Mouse (Mus musculus) myocyte (in vitro differentiated cells): Measurements from ENCODE around the gene Uts2b. TPM values are rescaled to one million over a fixed set of nuclear protein-coding genes. Genes with fewer than 3 reads are reported as not detected.

Experiments
- H3K27me3 ChIP-seq: one replicate; pipeline ENCODE4 v1.6.1; 2011; ENCODE audit not compliant: control insufficient read depth, insufficient read depth, insufficient read length
- H3K36me3 ChIP-seq: one replicate; pipeline ENCODE4 v1.6.1; 2011; ENCODE audit not compliant: control insufficient read depth, insufficient read depth
- H3K4me2 ChIP-seq: one replicate; pipeline ENCODE4 v1.6.1; 2011; ENCODE audit warnings: low read depth, control low read depth
- H3K4me3 ChIP-seq: one replicate; pipeline ENCODE4 v1.5.1; 2011; ENCODE audit warnings: mild to moderate bottlenecking, control low read depth, moderate library complexity
- H3K79me2 ChIP-seq: one replicate; pipeline ENCODE4 v1.6.1; 2011; ENCODE audit not compliant: control insufficient read depth, insufficient read depth
- H3ac ChIP-seq: one replicate; pipeline ENCODE4 v1.6.1; 2011; ENCODE audit not compliant: control insufficient read depth, insufficient read length
- CEBPB ChIP-seq: IDR thresholded peaks from 2 replicates; pipeline ENCODE4 v1.6.1; 2011; ENCODE audit warnings: mild to moderate bottlenecking, moderate library complexity; ENCODE audit not compliant: poor library complexity, insufficient read depth, severe bottlenecking
- E2F4 ChIP-seq: IDR thresholded peaks from one replicate; pipeline ENCODE4 v1.6.1; 2011; ENCODE audit warnings: mild to moderate bottlenecking, control low read depth, moderate library complexity; ENCODE audit not compliant: insufficient read depth
- MAX ChIP-seq: IDR thresholded peaks from one replicate; pipeline ENCODE4 v1.6.1; 2011; ENCODE audit warnings: low read depth, mild to moderate bottlenecking, control low read depth
- MYOD1 ChIP-seq, 3 experiments: IDR thresholded peaks; one replicate each; pipeline ENCODE4 v1.6.1; 2011; ENCODE audit warnings: control low read depth in 2 of 3, low read depth in 2 of 3, mild to moderate bottlenecking in 2 of 3, moderate library complexity in 1 of 3; ENCODE audit not compliant: insufficient read length in 2 of 3, control insufficient read depth in 1 of 3
- MYOG ChIP-seq, 3 experiments: IDR thresholded peaks; one replicate each; pipeline ENCODE4 v1.6.1; 2011; ENCODE audit warnings: control low read depth in 2 of 3, low read depth in 2 of 3, mild to moderate bottlenecking in 2 of 3; ENCODE audit not compliant: insufficient read length in 2 of 3, control insufficient read depth in 1 of 3, insufficient read depth in 1 of 3
- POLR2A ChIP-seq: IDR thresholded peaks from one replicate; pipeline ENCODE4 v1.6.1; 2011; ENCODE audit warnings: low read depth, mild to moderate bottlenecking, control low read depth, moderate library complexity; ENCODE audit not compliant: insufficient read length
- POLR2AphosphoS2 ChIP-seq: IDR thresholded peaks from one replicate; pipeline ENCODE4 v1.6.1; 2011; ENCODE audit warnings: low read depth, control low read depth; ENCODE audit not compliant: insufficient read length
- REST ChIP-seq: IDR thresholded peaks from one replicate; pipeline ENCODE4 v1.6.1; 2011; ENCODE audit warnings: mild to moderate bottlenecking, control low read depth, moderate library complexity; ENCODE audit not compliant: insufficient read depth, insufficient read length
- SRF ChIP-seq: IDR thresholded peaks from one replicate; pipeline ENCODE4 v1.6.1; 2011; ENCODE audit warnings: low read depth; ENCODE audit not compliant: control insufficient read depth, insufficient read length
- TCF12 ChIP-seq: IDR thresholded peaks from one replicate; pipeline ENCODE4 v1.6.1; 2011; ENCODE audit warnings: mild to moderate bottlenecking, control low read depth; ENCODE audit not compliant: poor library complexity, insufficient read depth, severe bottlenecking
- TCF3 ChIP-seq: IDR thresholded peaks from one replicate; pipeline ENCODE4 v1.6.1; 2011; ENCODE audit warnings: low read depth, control low read depth; ENCODE audit not compliant: insufficient read length
- USF1 ChIP-seq: IDR thresholded peaks from one replicate; pipeline ENCODE4 v1.6.1; 2011; ENCODE audit warnings: low read depth, mild to moderate bottlenecking, control low read depth, moderate library complexity
- polyA plus RNA-seq: library from polyadenylated mRNA; unstranded; fragments of >200 nt; fragmentation: generic; extraction: Trizol; gene quantifications from one replicate; pipeline ENCODE4 v1.2.1, GENCODE M21; 2012; ENCODE audit warnings: missing spikeins

The Uts2b gene
- polyA plus RNA-seq, 1 experiment = not detected

DNA sequence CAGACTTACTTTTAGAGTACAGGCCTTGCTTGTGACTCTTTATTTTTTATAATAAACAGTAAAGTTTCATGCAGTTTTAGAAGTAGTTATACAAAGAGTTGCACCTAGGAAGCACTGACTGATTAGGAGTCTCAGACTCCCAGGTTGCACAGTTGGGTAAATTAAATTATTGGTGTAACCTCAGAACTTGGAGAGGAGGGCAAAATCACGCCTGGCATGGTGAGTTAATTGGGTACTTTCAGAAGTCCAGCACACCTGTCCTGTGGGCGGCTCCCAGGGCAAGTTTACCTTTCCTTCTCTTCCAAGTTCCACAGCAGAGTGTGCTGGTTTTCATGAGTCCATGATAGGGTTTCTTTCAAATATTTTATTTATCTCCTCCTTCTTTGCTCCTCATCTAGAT, 21.8 kb upstream of the Uts2b start:
- Histone ChIP-seq H3K36me3 (no peaks in the 10 kb centered on the region), H3K4me3 (no peak overlapping the region), H3K4me2 (no peak overlapping the region), H3K27me3 (no peaks in the 10 kb centered on the region), H3ac (no peak overlapping the region), H3K79me2 (peaks cover 66% of the 10 kb centered on the region)
- no peak for TF ChIP-seq SRF
- no peak for TF ChIP-seq REST
- TF ChIP-seq MAX = no peak
- no peak for TF ChIP-seq POLR2A
- no peak for TF ChIP-seq CEBPB
- no peak for TF ChIP-seq TCF12
- TF ChIP-seq E2F4 = no peak
- no peak for TF ChIP-seq USF1
- TF ChIP-seq MYOD1 (IDR thresholded peaks at IDR 0.05; ENCODE audit: control insufficient read depth in 1 of 3, insufficient read length in 2 of 3, low read depth in 2 of 3) = no peak
- TF ChIP-seq TCF3 = no peak
- no peak for TF ChIP-seq POLR2AphosphoS2
- TF ChIP-seq MYOG (IDR thresholded peaks at IDR 0.05; ENCODE audit: control insufficient read depth in 1 of 3, insufficient read depth in 1 of 3, insufficient read length in 2 of 3, low read depth in 2 of 3) = no peak

DNA sequence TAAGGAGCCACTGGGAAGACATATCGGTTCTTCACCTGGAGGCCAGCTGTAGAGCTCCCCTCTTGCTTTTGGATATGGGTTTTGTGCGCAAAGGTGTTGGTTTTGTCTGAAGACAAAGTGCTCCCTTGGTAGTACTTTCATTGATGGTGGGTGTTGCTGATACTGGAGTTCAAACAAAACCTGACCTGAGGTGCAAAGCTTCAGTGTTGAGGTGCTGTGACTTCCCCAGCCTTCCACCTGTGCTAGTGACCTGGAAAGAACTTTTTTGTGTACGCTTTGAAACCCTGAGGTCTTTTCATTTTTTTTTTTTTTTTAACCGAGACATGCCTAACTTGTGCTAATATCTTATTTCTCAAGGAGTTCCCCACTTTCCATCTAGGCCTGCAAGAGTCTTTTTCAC, 20.3 kb upstream of the Uts2b start:
- peaks cover 55% of the 10 kb centered on the region for H3K79me2 ChIP-seq
- no peak for TF ChIP-seq POLR2A
- TF ChIP-seq MYOG (IDR thresholded peaks at IDR 0.05; ENCODE audit: control insufficient read depth in 1 of 3, insufficient read depth in 1 of 3, insufficient read length in 2 of 3, low read depth in 2 of 3) = no peak
- H3K36me3 ChIP-seq = no peaks in the 10 kb centered on the region
- H3K27me3 ChIP-seq = no peaks in the 10 kb centered on the region
- no peak overlapping the region for H3ac ChIP-seq
- H3K4me2 ChIP-seq = peak overlapping the region; percentile 71
- H3K4me3 ChIP-seq = peak overlapping the region; percentile 63

DNA sequence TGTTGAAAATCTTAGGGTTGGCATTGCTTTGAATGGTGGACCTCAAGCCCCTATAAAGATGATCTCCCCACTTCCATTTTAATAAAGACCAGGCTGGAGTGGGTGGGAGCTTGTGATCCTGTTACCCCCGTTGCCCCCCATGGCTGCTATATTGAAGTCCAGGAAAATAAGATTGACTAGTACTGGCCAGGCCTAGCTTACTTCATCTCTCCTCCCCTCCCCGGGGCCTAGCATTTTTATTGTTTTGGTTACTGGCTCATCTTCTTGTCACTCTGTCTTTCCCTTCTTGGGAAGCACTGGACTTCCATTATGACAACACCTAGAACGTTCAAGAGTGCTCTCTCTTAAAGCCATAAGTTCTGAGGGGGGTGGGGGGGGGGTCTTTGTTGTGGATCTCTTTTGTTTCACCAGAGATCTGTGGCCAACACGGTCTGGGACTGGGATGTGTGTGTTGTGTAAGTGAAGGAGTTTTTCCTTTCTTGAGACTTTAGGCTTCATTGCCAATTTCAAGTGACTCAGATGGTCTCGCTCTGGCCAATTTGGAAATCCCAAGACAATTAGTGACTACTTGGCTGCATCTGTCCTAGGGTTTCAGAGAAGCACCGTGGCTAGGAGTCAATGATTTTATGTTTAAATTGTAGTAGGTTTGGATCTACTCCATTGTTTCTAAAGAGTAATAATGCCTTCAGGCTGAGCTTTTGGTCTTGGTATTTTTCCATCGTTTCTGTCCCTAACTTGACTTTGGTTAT, 19.7 kb upstream of the Uts2b start:
- no peak for TF ChIP-seq POLR2AphosphoS2
- H3ac ChIP-seq = peak overlapping the region; percentile 97

DNA sequence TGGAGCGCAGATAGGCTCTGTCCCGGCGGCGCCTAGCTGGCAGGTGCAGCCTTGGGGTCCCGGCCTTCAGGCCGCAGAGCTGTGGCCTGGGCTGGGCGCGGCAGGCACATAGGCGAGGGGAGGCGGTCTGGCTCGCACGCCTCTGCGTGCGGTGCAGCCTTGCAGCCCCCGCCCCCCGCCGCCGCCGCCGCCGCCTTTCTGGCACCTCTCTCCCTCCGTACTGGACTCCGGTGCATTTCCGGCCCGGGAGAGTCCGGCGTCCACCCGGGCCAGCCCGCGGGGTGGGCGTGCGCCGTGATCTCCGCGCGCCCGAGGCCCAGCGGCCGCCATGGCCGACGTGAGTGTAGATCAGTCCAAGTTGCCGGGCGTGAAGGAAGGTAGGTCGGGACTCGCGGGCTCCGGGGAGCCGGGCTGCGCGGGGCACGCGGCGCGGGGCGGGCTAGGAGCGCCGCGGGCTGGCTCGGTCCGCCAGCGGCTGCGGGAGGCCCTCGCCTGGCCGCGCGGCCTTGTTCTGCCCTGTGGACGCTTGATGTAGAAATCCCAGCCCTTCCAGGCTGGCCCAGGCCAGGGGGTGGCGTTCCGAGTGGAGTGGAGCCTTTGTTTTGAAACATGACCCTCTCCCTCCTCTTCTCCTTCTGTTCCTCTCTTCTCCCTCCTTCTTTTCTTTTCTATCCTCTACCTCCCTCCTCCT, 18.9 kb upstream of the Uts2b start, which contains the start of gene Ccdc50:
Ccdc50 (plus strand) TSS at position 109 of the 691 bp plus-strand sequence.
- TF ChIP-seq SRF (no peak), E2F4 (no peak), MYOG (IDR thresholded peaks at IDR 0.05; ENCODE audit: control insufficient read depth in 1 of 3, insufficient read depth in 1 of 3, insufficient read length in 2 of 3, low read depth in 2 of 3) (peak in 2 of 3 experiments; percentile 60 to 79), MAX (no peak), POLR2A (peak; percentile 62), TCF12 (no peak), REST (no peak), CEBPB (no peak), MYOD1 (IDR thresholded peaks at IDR 0.05; ENCODE audit: control insufficient read depth in 1 of 3, insufficient read length in 2 of 3, low read depth in 2 of 3) (peak in 2 of 3 experiments; percentile 54 to 79), POLR2AphosphoS2 (no peak), USF1 (no peak), TCF3 (no peak)
- H3K79me2 ChIP-seq = peaks cover 41% of the 10 kb centered on the region
- no peaks in the 10 kb centered on the region for H3K27me3 ChIP-seq
- peak within 1 kb of the TSS; percentile 97 for H3ac ChIP-seq
- peak within 1 kb of the TSS; percentile 63 for H3K4me3 ChIP-seq
- no peaks in the 10 kb centered on the region for H3K36me3 ChIP-seq
- H3K4me2 ChIP-seq = peak within 1 kb of the TSS; percentile 76

More for the DNA sequence above, 19.7 kb upstream of the Uts2b start:
- H3K79me2 ChIP-seq = peaks cover 50% of the 10 kb centered on the region
- H3K4me2 ChIP-seq = peak overlapping the region; percentile 71
- no peaks in the 10 kb centered on the region for H3K27me3 ChIP-seq
- peak overlapping the region; percentile 63 for H3K4me3 ChIP-seq
- no peaks in the 10 kb centered on the region for H3K36me3 ChIP-seq
